Mouse (Mus musculus): ENCODE measurements around the gene Scaf11. TPM values are rescaled to one million over a fixed set of nuclear protein-coding genes. Genes with fewer than 3 reads are reported as not detected.
A peak's percentile ranks its signal among the peaks of the same experiment; 100 is the strongest.

Gene Scaf11
- total and polyA plus RNA-seq, 2 experiments from 2014 or later = 37.6 to 40.1 TPM

DNA sequence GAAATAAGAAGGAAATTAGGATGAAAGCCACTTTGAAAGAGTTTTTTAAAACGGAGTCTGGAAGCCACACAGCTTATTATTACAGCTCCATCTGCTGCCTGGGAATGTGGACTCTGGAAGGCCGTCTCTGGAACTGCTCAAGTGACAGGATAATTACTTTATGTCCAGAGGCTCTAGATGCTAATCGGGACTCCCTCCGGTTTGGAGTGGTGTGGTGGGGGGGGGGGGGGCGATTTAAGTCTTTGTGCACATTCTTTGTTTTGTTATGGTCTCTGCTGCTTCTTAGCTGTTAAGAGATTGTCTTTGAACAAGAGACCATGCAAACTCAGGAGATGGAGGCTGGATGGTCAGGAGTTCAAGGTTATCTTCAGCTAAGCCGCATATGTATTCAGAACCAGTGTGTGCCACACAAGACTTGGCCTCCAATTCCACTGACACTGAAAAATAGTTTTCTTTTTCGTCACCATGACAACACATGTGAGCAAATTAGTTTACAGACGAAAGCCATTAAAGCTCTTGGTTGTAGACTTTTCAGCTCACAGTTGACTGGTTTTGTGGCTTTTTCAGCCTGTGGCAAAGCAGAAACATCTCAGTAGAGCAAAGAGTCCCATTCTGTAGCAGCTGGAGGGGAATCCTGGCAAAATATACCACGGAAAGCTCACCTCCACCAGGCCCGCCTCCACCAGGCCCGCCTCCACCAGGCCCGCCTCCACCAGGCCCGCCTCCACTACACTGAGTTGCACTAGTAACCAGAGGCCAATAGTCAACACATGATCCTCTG, 31.4 kb upstream of the Scaf11 start:
- no peaks in the 10 kb centered on the region for H3K36me3 ChIP-seq (ENCODE audit: insufficient read depth)
- peak overlapping the region; percentile 35; the same call in 1 of the 2 replicates for H3K27ac ChIP-seq (ENCODE audit: low read depth, low read length)
- no peaks in the 10 kb centered on the region for H3K9me3 ChIP-seq (ENCODE audit: low read length)
- TF ChIP-seq CTCF (IDR thresholded peaks at IDR 0.05; ENCODE audit: low read depth) = no peak
- DNase-seq (peak; percentile 42), ATAC-seq (no peak)
- WGBS = 29% methylated on average over 13 of the region's 13 CpGs
- H3K27me3 ChIP-seq (ENCODE audit: insufficient read depth, low read length) = no peaks in the 10 kb centered on the region
- H3K4me3 ChIP-seq (ENCODE audit: low read depth, low read length) = no peak overlapping the region
- no peak overlapping the region for H3K9ac ChIP-seq
- H3K4me1 ChIP-seq (ENCODE audit: insufficient read depth) = peaks cover 14% of the 10 kb centered on the region
- no peak overlapping the region for H3K4me2 ChIP-seq (ENCODE audit: low read depth)

- H3K27ac ChIP-seq (ENCODE audit: low read depth, low read length) = no peak overlapping the region
- H3K36me3 ChIP-seq (ENCODE audit: insufficient read depth) = no peaks in the 10 kb centered on the region
- H3K9me3 ChIP-seq (ENCODE audit: low read length) = no peaks in the 10 kb centered on the region
- H3K27me3 ChIP-seq (ENCODE audit: insufficient read depth, low read length) = no peaks in the 10 kb centered on the region
- peaks cover 14% of the 10 kb centered on the region for H3K4me1 ChIP-seq (ENCODE audit: insufficient read depth)
- 23% methylated on average over 3 of the region's 3 CpGs for WGBS
- H3K9ac ChIP-seq = no peak overlapping the region
- no peak for DNase-seq
- no peak overlapping the region for H3K4me2 ChIP-seq (ENCODE audit: low read depth)
- no peak for ATAC-seq
- H3K4me3 ChIP-seq (ENCODE audit: low read depth, low read length) = no peak overlapping the region
- TF ChIP-seq CTCF (IDR thresholded peaks at IDR 0.05; ENCODE audit: low read depth) = no peak
These were observed 30.8 kb upstream of the Scaf11 start for GRCm38 (mm10) chr15:96491421-96491820.

DNA sequence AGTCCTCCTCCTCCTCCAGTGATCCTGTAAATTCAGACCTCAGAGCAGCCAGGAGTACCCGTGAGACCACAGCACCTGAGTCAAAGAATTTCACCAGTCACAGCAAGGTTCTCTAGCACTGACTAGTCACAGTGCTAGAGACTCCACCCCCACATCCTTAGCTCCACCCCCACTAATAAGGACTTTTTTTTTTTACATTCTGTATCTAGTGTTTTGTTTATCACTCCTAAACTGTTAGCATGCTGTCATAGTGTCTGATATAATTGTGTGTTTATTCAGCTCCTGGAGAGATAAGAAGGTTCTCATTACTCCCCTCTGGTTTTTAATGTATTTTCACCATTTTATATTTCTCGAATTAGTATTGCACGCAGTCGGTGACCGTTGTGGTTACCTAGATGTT, 29.5 kb upstream of the Scaf11 start:
- Histone ChIP-seq H3K4me2 (ENCODE audit: low read depth) (no peak overlapping the region), H3K36me3 (ENCODE audit: insufficient read depth) (no peaks in the 10 kb centered on the region), H3K9ac (no peak overlapping the region), H3K27me3 (ENCODE audit: insufficient read depth, low read length) (no peaks in the 10 kb centered on the region), H3K9me3 (ENCODE audit: low read length) (no peaks in the 10 kb centered on the region), H3K27ac (ENCODE audit: low read depth, low read length) (no peak overlapping the region), H3K4me1 (ENCODE audit: insufficient read depth) (peaks cover 17% of the 10 kb centered on the region), H3K4me3 (ENCODE audit: low read depth, low read length) (no peak overlapping the region)
- WGBS = 78% methylated on average over 5 of the region's 5 CpGs
- DNase-seq (no peak), ATAC-seq (no peak)
- TF ChIP-seq CTCF (IDR thresholded peaks at IDR 0.05; ENCODE audit: low read depth) = no peak

DNA sequence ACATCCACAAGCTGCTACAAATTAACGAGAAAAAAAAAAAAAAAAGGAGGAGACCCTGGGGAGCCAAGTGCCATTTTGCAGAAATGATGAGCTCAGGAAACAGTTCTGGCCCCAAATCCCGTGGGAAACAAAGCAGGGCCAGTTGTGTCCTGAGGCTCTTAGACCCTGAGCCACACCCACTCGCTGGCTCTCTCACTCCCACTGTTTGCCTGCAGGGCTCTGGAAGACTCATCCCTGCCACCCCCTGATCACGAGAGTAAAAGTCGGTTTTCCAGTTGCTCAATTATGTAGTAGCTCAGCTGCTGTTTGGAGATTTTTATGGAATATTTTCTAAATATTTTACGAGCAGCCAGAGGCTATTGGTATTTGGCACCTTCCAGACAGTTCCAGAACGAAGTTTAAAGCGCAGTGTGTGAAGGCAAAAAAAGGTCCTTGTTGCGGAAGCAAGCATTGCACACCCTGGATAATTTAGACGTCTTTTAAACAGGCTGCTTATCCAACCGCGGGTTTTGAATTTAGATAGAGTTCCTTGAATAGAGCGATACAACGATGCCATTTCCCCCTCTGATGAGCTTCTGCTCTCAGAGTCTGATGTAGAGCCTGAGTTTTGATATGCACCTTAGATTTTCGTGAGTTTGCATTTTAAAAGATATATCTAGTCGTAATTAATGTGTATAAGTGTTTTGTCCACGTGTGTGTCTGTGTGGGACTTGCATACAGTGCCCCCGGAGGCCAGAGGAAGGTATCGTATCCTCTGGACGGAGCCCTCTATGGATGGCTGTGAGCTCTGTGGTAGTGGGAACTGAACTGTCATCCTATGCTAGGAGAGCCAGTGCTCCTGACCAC, 28.5 kb upstream of the Scaf11 start:
- Histone ChIP-seq H3K36me3 (ENCODE audit: insufficient read depth) (no peaks in the 10 kb centered on the region), H3K4me1 (ENCODE audit: insufficient read depth) (peaks cover 17% of the 10 kb centered on the region), H3K4me3 (ENCODE audit: low read depth, low read length) (peak overlapping the region; percentile 2; the same call in 1 of the 2 replicates), H3K9me3 (ENCODE audit: low read length) (no peaks in the 10 kb centered on the region), H3K9ac (no peak overlapping the region), H3K27ac (ENCODE audit: low read depth, low read length) (no peak overlapping the region), H3K4me2 (ENCODE audit: low read depth) (peak overlapping the region; percentile 31), H3K27me3 (ENCODE audit: insufficient read depth, low read length) (no peaks in the 10 kb centered on the region)
- DNase-seq = peak; percentile 41
- TF ChIP-seq CTCF (IDR thresholded peaks at IDR 0.05; ENCODE audit: low read depth) = peak; percentile 64
- ATAC-seq = peak; percentile 81
- WGBS = 19% methylated on average over 20 of the region's 20 CpGs

DNA sequence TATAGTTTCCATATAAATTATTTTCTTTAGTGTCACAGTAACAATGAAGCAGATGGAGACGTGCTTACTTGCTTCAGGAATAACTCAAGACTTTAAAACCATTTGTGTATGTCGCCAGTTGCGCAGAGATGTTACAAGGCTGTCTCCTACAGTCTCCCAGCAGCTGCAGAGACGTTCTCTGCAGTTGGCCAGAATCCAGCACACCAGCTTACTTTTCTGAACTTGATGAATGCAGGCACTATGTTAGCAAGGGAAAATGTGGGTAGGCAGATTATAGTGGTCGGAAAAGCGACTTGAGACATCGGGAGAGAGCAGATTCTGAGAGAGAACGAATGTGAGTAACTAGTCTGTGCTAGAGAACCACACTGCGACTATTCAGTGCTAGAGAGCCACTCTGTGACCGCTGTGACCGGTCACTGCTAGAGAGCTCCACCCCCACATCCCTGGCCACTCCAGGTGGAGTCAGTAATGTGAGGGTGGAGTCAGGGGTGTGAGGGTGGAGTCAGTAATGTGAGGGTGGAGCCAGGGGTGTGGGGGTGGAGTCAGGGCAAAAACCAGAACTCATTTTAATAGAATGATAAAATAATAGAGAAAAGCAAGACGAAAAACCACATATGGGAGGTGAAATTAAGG, 26.5 kb upstream of the Scaf11 start:
- Histone ChIP-seq H3K4me3 (ENCODE audit: low read depth, low read length) (no peak overlapping the region), H3K27me3 (ENCODE audit: insufficient read depth, low read length) (no peaks in the 10 kb centered on the region), H3K9ac (no peak overlapping the region), H3K9me3 (ENCODE audit: low read length) (no peaks in the 10 kb centered on the region), H3K27ac (ENCODE audit: low read depth, low read length) (no peak overlapping the region), H3K4me1 (ENCODE audit: insufficient read depth) (peaks cover 14% of the 10 kb centered on the region), H3K36me3 (ENCODE audit: insufficient read depth) (no peaks in the 10 kb centered on the region), H3K4me2 (ENCODE audit: low read depth) (no peak overlapping the region)
- TF ChIP-seq CTCF (IDR thresholded peaks at IDR 0.05; ENCODE audit: low read depth) = no peak
- ATAC-seq = peak; percentile 16; the same call in 1 of the 2 replicates
- peak; percentile 26 for DNase-seq
- 50% methylated on average over 12 of the region's 12 CpGs for WGBS

DNA sequence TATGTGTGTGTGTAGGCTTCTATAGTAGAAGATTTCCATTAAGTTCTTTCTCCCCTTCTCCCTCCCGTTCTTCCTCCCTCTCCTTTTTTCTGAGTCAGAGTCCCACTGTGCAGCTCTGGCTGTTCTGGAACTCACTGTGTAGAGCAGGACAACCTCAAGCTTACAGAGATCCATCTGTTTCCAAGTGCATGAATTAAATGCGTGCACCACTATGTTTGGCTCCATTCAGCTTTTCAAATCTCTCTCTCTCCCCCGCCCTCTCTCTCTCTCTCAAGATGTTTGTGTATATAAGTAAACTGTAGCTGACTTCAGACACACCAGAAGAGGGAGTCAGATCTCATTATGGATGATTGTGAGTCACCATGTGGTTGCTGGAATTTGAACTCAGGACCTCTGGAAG, 20.2 kb upstream of the Scaf11 start:
- peak; percentile 76 for ATAC-seq
- 68% methylated on average over 3 of the region's 3 CpGs for WGBS
- no peaks in the 10 kb centered on the region for H3K36me3 ChIP-seq (ENCODE audit: insufficient read depth)

More for the DNA sequence above, 20.2 kb upstream of the Scaf11 start:
- Histone ChIP-seq H3K9me3 (ENCODE audit: low read length) (no peaks in the 10 kb centered on the region), H3K27ac (ENCODE audit: low read depth, low read length) (no peak overlapping the region), H3K9ac (no peak overlapping the region), H3K4me1 (ENCODE audit: insufficient read depth) (0 out of 2 replicates have a peak, but pooled peaks cover 2% of the 10 kb centered on the region), H3K27me3 (ENCODE audit: insufficient read depth, low read length) (no peaks in the 10 kb centered on the region), H3K4me2 (ENCODE audit: low read depth) (no peak overlapping the region), H3K4me3 (ENCODE audit: low read depth, low read length) (no peak overlapping the region)
- DNase-seq = peak; percentile 26
- no peak; the same call in 1 of the 2 replicates for TF ChIP-seq CTCF (IDR thresholded peaks at IDR 0.05; ENCODE audit: low read depth)

Measured in forebrain, postnatal 0 days (tissue).